Mouse (Mus musculus): Measurements from ENCODE around the gene Med9.
"Not testable (repeated sequence)": the region's sequence is repeated elsewhere in the genome, so short reads cannot be mapped to it uniquely, and the experiment has no call there.

The Med9 gene

DNA sequence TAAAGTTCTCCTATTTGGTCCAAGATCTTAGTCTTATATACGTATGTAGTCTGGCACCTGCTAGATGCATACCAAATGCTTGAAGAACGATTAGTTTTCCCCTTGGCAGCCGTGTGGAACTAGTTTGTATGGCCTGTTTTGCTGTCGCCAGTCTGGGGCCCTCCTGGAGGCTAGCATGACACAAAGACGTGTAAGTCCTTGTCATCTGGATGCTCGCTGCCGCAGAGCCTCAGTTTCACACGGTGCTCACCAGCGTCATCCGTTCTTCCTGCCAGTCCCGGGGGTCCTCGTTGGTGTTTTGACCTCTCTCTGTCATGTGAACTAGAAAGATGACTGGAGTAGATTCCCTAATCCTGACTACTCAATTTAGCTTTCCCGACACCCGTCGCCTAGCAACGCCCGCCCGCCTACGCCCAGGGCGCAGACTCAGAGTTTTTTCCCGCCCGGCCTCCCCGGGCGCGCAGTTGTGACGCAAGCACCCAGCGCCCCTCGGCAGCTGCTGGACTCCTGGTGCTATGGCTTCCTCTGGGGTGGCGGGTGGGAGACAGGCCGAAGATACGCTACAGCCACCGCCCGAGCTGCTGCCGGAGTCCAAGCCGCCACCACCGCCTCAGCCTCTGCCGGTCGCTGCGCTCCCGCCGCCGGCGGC, at the start of gene Med9:
TSS of gene Med9 (plus strand) at position 455 of the 649 bp plus-strand sequence.
- DNase-seq (ENCODE audit: low spot score in 2 of 2): peak; percentile 85 to 95

DNA sequence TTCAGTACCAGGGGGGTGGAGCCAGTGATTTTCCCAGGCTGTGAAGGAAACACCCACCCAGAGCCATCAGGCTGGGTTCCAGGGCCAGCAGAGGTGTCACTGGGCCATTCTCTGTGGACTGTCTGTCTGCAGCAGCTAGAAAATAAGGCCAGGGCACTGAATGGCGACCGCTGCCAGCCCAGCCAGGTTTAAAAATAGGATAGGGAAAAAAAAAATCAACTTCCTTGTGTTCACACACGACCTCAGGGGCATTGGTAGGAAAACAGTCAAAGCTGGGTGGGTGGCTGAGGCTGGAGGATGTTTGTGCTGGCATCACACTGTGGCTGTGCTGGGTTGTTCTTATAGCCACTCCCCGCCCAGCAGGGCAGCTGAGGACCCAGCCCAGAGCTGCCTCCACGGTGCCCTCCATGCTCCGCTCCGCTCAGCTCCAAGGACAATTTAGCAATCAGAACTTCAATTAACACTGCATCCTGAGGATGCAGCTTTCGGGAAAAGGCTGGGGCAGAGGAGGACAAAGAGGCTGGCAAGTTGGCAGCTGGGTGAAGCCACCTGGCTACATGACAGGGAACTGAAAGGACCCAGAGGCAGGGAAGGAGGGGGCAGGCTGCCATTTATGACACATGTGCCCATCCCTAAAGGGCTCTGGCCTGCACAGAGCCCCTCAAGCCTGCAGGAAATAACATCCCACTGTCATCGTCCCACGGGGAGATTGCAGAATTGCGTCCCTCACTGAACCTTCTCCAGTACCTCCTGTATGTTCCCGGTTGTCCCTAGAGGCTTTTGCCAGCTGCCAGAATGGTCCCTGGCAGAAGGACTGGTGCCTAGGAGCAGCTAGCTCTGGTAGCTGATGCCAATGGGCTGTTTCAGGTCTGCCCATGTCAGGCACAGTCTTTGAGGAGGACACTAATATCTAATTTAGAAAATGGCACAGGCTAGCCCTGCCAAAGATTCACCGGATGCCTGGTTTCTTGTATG, 48.0 kb upstream of the Med9 start:
- DNase-seq (ENCODE audit: low spot score in 2 of 2): peak in 1 of 2 experiments; percentile 42

DNA sequence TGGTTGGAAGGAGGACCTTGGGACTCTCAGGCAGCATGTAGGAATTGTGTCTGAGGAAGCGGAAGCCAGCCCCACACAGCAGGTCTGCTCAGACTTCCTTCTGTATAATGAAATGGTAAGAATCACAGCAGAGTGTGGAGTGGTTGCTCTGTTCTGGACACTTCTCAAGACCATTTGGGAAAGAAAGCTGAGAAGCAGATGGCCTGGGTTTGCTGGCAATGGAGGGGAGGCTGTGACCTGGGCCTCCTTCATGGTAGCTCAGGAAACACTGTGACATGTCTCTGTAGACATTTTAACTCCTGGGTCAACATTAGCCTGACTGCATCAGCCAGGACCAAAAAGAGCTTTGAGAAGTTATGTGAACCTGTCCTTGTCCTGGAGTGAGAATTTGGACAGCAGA, 47.0 kb upstream of the Med9 start:
- no peak for DNase-seq (ENCODE audit: low spot score in 2 of 2)

DNA sequence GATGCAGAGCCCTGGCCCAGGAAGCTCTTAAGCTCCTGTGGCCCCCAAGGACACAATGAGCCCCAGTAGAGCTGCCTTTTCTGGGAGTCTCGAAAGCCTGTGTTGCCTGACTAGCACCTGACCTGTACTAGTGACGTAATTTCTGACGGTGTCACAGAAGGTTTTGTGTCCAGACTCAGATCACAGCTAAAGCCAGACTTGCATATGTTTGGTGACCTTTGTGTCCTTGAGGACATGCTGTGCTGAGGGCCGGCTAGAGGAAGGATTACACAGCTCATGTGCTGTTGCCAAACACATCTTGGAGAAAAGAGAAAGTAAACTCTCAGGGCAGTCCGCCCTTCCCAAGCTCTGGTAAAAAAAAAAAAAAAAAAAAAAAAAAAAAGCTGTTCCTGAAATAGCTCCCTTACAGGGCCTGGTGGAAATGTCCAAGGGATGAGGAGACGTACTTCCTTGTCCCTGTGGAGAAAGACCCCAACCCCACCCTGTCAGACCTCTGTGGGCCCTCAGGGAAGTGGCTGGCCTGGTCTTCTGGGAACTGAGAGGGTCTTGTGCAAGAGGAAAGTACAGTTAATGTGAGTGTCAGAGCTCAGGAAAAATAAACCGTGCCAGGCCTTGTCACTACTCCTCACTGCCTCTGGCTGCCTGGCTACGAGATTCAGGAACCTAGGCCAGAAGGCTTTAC, 45.8 kb upstream of the Med9 start:
- no peak for DNase-seq (ENCODE audit: low spot score in 2 of 2)

DNA sequence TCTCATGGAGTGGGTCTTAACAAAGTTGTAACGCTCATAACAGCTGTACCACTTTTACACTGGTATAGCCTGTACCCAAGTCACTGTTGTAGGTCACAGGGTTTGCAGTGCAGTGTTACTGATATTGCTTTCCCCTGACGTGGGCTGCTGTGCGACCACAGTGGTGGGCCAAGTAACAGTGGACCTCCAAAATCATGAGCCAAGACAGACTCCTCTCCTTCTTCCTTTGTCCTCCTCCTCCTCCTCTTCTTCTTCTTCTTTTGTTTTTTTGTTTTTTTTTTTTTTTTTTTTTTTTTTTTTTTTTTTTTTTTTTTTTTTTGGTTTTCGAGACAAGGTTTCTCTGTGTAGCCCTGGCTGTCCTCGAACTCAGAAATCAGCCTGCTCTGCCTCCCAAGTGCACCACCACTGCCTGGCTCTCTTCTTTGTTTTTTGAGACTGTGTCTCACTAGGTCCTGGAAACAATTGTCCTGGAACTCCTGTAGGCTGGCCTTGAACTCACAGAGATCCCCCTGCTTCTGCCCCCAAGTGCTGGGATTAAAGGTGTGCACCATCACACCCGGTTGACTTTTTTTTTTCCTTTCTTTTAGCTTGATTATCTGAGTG, 41.4 kb upstream of the Med9 start:
- no peak for DNase-seq (ENCODE audit: low spot score in 2 of 2)

DNA sequence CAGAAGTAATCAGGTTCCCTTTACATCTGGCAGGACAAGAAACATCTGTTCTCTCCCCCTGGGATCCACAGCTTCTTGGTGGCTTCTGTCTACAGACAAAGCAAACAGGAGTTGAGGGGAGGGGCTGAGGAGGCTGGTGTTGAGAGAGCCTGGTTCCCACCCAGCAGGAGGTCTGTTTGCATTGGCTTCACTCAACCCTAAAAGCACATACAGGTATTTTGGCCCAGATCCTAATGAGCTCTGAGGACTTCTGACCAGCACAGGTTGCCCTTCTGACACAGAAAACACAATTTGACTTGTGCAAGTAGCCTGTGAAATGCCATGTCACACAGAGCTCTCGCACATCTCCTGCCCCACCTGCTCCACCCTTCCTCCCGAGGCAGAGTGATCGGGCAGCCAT, 39.6 kb upstream of the Med9 start:
- DNase-seq (ENCODE audit: low spot score in 2 of 2): no peak

DNA sequence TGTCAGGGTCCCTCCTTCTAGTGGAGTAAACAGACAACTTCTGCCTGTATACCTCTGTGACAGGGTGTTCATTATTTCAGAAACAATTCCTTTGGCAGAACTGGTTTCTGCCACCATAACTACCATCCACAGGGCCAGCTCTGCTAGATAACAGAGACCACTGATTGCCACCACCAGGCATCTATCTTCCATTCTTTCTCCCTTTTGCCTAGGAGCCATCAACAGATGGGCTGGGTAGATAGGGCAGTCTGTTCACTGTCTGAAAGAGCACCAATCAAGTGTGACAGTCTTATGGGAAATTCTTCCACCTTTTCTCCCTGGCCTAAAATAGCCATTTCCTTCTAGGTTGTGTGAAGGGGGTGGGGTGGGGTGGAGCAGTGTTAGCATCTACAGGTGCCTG, 37.4 kb upstream of the Med9 start:
- DNase-seq (ENCODE audit: low spot score in 2 of 2): no peak

DNA sequence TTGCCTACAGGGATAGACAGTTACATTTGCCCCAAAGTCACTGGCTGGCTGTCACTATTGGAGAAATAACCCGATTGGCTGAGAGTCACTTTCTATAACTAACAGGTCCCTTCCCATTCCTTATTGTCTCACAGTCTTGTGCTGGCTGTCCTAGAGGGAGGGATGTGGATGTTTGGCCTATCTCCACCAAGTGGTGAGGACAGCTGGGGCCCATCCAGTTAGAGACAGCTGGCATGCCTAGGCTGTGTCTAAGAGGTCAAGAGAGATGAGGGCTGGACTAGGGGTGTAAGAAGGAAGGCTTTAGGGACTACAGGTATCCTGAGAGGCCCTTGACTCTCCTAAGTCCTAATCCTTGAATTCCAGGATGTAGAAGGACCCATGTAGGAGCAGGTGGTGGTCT, 36.5 kb upstream of the Med9 start:
- no peak for DNase-seq (ENCODE audit: low spot score in 2 of 2)

DNA sequence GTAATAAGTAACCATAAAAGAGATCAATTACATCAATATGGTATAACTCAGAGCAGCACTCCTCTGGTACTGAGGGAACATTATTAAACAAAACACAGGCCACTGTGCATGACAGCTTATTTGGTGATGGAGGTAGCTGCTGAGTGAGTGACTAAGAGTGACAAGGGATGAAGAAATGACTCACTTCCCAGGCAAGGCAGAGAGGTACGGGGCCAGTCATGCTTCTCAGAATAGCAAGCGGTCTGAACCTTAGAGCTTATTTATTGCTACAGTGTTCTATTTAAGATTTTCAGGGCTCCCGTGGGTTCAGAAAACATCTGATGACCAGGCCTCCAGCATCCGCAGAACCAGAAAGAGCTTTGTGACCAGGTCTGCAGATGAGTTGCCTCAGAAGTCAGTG, 34.3 kb upstream of the Med9 start:
- DNase-seq (ENCODE audit: low spot score in 2 of 2): no peak

DNA sequence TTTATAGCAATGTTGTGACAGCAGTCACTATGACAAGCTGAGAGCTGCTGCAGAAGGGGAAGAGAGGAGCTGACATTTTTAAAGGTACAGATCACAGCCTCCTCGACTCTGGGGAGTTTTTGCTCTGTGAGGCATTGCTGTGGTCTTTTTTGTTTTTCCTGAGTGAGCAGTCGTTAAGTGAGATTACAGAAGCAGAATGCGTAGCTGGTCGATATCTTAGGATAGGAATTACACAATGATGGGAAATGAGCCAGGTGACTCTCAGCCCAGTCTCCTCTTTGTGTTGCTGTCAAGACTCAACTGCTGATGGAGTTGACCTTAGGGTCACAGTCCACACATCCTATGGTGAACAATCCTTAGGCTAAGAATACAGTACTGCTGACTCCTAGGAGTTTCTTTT, 30.0 kb upstream of the Med9 start:
- DNase-seq (ENCODE audit: low spot score in 2 of 2): no peak

DNA sequence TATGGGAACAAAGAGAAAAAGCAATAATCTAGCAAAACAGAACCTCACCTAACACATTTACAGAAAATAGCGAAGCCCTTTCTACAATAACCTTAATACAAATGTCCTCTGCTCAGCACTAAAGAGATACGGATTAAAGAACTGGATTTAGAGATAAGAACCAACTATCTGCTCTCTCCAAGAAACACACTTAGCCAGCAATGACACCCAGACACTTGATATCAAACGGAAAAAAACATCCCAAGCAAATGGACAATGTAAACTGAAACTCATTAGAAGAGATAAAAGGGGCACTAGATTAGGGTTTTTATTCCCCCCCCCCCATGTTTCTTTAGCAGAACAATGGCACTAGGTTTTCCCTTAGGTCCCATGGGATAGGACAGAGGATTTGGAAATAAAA, 28.6 kb upstream of the Med9 start:
- DNase-seq (ENCODE audit: low spot score in 2 of 2): no peak

DNA sequence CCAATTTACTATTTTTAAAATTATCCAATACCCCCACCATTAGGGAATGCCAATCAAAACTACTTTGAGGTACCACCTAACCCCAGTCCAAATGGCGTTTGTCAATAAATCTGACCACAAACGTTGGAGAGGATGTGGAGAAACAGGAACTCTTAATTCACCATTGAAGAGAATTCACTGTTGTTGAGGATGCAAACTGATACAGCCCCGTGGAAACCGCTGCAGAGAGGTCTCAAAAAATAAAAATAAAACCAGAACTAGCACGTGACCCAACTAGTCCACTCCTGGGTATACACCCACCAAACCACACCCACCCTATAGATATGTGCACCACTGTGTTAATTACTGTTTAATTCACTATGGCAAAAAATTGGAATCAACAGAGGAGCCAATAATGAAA, 27.7 kb upstream of the Med9 start:
- no peak for DNase-seq (ENCODE audit: low spot score in 2 of 2)

DNA sequence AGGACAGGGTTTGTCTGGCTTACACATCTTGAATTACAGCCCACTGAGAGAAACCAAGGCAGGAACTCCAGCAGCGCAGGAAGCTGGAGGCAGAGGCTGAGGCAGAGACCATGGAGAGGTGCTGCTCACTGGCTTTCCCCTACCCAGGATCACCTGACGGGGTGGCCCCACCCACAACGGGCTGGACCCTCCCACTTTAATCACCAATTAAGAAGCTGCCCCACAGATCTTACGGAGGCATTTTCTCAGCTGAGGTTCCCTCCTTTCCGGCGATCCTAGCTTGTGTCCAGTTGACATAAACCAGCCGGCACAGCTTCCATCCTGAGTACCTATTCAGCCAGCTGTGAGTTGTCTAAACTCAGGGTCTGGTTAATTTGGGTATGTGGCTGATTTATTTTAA, 26.7 kb upstream of the Med9 start:
- no peak for DNase-seq (ENCODE audit: low spot score in 2 of 2)

DNA sequence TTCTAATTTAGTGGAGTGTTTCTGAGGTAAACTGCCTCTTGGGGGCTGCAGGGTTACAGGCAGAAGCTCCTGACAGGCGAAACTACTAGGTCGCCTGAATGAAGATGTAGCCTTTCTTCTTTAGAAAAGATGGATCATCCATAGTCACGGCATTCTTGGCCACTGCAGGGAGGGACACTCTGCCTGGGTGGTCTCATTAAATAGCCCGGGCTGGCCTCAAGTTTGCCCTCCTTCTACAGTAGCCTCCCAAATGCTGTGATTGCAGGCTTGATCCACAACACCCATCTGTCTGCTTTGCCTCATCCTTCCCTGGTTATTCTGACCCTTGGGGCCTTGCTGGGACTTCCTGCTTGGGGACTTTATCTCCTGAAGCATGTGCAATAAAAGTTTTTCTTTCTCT, 18.0 kb upstream of the Med9 start:
- no peak for DNase-seq (ENCODE audit: low spot score in 2 of 2)

DNA sequence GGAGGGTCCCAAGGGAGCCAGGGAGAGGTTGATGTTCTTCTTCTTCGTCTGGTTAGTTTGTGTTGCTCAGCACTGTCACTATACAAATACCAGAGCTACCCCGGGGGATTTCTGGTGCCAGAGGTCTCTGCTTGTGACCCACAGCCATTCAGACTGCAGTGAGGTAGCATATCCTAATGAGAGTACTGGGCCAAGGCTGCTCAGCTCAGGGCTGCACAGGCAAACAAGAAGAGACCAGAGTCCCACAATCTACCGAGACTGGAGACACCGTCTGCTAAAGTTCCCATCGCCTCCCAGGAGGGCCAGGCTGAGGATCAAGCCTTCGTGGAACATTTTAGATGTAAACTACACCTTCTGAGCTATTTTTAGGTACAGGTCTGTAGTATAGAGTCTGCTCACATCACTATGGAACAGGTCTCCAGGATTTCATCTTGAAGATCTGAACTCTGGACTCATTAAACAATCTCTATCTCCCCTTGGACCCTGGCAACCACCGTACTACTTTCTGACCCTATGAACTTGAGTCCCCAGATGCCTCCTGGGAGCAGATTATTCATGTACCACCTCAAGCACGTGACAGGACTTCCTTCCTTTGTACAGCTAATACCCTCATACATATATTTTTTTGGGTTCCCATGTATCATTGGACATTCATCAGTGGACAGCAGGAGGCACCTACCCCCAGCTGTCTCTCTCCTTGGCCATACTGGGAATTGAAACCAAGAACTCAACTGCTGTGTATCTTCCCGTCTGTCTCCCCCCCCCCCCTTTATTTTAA, 15.3 kb upstream of the Med9 start:
- no peak for DNase-seq (ENCODE audit: low spot score in 2 of 2)

DNA sequence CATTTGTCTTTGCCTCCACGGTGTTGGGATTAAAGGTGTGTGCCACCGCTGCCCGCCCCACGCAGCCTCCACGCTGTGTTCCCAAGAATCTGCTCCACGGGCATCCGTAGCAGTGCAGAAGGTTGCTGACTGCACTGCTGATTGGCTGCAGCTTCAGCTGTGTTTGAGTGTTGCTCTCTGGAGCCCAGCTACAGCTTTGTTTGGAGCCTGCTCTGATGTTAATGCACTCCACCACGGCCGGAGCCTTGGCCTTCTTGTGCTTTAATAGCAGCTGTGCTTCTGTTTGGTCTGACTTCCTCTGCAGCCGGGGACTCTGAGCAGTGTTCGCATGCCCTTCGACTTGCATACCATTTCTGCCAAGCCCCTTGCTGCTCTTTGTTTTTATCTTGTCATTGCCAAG, 14.1 kb upstream of the Med9 start:
- no peak for DNase-seq (ENCODE audit: low spot score in 2 of 2)

DNA sequence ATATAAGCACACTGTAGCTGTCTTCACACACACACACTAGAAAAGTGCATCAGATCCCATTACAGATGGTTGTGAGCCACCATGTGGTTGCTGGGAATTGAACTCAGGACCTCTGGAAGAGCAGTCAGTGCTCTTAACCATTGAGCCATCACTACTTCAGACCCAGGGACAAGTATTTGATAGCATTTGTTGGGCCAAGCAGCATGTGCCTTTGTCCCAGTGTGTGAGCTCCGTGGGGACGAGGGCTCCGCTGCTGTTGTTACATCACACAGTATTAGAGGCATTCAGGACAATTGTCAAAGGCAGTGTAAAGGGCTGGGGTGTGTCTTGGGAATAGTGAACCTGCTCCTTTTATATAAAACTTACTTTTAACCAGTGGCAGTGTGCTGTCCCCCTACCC, 11.0 kb upstream of the Med9 start:
- no peak for DNase-seq (ENCODE audit: low spot score in 2 of 2)

DNA sequence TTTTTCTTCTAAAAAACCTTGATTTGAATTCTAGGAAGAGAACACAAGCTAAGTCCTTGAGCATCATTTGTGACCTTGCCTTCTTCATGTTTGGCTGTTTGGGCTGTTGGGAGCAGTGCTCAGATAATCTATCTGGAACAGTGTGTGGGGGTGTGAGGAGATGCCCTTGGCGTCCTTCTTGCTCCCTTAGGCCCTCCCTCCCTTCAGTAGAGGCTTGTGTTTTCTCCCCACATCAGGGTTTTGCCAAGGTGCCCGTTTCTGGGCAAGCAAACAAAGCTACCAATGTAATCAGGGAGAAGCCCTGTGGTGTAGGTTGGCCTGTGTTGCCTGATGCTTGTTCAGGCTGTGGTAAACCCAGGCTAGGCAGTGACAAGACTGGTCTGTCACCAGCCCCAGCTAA, 10.4 kb upstream of the Med9 start:
- DNase-seq (ENCODE audit: low spot score in 2 of 2): no peak

DNA sequence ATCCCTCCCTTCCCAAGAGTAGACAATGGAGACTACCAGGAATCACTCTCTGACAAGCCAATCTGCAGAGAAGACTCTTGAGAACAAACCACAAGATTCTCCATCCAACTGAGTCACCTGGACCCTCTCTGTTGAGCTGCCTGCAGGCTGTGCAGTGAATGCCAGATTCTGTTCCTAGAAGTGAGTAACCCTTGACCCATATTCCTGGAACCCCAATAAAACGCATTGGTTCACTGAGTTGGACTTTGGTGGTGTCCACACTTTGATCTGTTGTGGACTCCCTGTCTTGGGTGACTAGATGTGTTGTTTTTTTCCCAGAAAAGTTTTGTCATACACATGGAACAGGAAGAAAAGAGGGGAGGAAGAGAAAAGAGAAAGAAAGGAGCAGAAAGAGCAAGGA, 8.2 kb upstream of the Med9 start:
- DNase-seq (ENCODE audit: low spot score in 2 of 2): no peak

DNA sequence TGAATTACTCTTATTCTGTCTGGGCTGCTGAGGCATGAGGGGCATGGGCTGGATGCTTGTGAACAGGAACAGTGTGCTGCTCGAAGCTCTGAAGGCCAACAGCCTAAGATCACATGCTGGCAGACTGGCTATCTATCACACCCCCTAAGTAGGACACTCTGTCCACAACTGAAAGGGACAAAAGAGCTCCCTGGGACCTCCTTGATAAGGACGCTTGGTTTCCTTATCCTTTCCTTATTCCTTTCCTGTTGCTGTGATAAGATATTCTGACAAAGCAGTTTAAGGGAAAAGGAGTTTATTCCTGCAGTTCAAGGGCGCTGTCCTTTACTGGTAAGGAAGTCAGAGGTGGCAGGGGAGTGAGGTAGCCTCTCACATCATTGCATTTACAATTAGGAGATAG, 7.4 kb upstream of the Med9 start:
- no peak for DNase-seq (ENCODE audit: low spot score in 2 of 2)

DNA sequence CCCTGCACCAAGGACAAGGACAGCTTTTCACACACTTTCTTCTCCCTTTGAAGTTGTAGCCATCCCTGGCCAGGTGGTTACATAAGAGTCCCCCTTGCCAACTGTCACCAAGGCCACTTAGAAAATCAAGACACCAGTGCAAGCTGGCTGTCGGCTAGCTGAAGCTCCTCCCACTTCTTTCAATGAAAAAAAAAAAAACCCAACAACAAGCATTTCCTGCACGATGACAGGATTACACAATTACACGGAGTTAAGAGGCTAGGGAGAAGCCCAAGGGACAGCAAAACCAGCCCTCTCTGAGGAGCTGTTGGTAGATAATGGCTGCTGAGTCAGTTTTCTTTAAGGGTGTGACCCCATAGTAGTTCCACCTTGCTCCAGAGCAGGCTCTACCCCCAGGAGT, 6.6 kb upstream of the Med9 start:
- no peak for DNase-seq (ENCODE audit: low spot score in 2 of 2)

DNA sequence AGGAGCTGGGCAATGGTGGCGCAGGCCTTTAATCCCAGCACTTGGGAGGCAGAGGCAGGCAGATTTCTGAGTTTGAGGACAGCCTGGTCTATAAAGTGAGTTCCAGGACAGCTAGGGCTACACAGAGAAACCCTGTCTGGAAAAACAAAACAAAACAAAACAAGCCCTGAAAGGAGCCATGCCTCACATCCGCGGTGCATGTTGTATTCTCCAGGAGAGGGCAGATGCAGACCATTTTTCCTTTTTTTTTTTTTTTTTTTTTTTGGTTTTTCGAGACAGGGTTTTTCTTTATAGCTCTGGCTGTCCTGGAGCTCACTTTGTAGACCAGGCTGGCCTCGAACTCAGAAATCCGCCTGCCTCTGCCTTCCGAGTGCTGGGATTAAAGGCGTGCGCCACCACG, 3.2 kb upstream of the Med9 start:
- not testable (repeated sequence) for DNase-seq (ENCODE audit: low spot score in 2 of 2)
